Mouse (Mus musculus): Measurements from ENCODE around the gene Klk1b8.

DNA sequence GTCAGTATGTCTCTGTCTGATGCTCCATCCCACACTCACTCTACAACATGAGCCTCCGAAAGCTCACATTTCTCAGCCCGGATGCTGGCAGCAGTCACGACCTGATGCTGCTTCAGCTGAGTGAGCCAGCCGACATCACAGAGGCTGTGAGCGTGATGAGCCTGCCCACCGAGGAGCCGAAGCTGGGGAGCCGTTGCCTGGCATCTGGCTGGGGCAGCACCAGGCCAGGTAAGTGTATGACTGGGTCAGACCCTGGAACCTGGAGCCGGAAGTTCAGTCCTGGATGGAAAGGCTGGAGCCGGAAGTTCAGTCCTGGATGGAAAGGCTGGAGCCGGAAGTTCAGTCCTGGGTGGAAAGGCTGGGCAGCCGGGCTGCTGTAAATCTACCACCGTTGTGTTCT lies 32.0 kb upstream of the Klk1b8 start:
- TF ChIP-seq POLR2A (IDR thresholded peaks at IDR 0.05; ENCODE audit: insufficient read length, low read depth), result no peak
- no peak for TF ChIP-seq POLR2AphosphoS2 (IDR thresholded peaks at IDR 0.05; ENCODE audit: insufficient read length, low read depth)

Measured in myocyte (in vitro differentiated cells).